Mouse (Mus musculus): ENCODE data around the gene Crispld2.
A peak's percentile ranks its signal among the peaks of the same experiment; 100 is the strongest.

Gene Crispld2

DNA sequence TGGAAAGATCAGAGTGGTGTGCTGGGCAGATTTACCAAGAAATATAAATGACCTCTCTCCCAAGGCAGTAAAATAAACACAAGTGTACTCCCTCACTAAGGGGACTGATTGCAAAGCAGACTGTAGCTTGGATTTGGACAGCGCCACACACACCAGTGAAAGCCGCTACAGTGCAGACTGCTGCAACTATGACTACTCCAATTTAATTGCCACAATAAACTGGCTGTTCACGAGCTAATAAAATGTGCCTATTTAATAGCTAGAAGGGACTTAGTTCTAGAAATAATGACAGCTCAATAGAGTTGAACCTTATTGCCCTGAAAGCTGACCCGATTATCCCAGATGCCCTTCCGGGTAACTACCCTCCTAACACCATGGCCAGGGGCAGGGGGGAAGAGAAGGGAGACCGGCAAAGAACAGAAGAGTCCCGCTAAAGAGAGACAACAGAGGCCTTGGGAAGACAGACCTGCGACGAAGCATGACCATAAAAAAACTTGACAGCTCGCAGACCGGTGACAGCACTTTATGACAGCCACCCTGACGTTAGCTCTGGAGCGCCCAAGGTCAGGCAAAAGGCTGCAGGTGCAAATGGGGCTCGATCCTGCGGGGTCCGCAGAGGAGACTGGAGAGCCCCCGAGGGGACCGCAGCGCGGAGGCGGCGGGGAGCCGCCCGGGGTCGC lies 108.3 kb downstream of the Crispld2 start:
- H3K36me3 ChIP-seq (ENCODE audit: insufficient read depth, low read length), result 0 out of 2 replicates have a peak, but pooled peaks cover 4% of the 10 kb centered on the region
- peak overlapping the region; percentile 93 for H3K4me3 ChIP-seq (replicated peaks; ENCODE audit: low read length)
- TF ChIP-seq CTCF (conservative IDR thresholded peaks at IDR 0.05; ENCODE audit: low read length) (no peak), POU5F1 (IDR thresholded peaks at IDR 0.05; ENCODE audit: borderline replicate concordance, low read length) (no peak), NANOG (IDR thresholded peaks at IDR 0.05; ENCODE audit: borderline replicate concordance, low read length) (no peak)
- H3K9me3 ChIP-seq (ENCODE audit: low read length), result no peaks in the 10 kb centered on the region
- peaks cover 5% of the 10 kb centered on the region; the same call in 1 of the 2 replicates for H3K27me3 ChIP-seq (ENCODE audit: insufficient read depth, low read length)
- H3K4me1 ChIP-seq (replicated peaks; ENCODE audit: low read depth, low read length), result peaks cover 45% of the 10 kb centered on the region

- Histone ChIP-seq H3K27me3 (ENCODE audit: insufficient read depth, low read length) (peaks cover 5% of the 10 kb centered on the region; the same call in 1 of the 2 replicates), H3K4me1 (replicated peaks; ENCODE audit: low read depth, low read length) (peaks cover 53% of the 10 kb centered on the region)
These were observed 109.1 kb downstream of the Crispld2 start, which contains the start of gene Zdhhc7 for GRCm38 (mm10) chr8:120101068-120101972. Gene Zdhhc7, minus strand, starts transcription at chr8:120101482.

More at GRCm38 (mm10) chr8:120101068-120101972, 109.1 kb downstream of the Crispld2 start, which contains the start of gene Zdhhc7:
- Histone ChIP-seq H3K36me3 (ENCODE audit: insufficient read depth, low read length) (0 out of 2 replicates have a peak, but pooled peaks cover 4% of the 10 kb centered on the region), H3K4me3 (replicated peaks; ENCODE audit: low read length) (peak within 1 kb of the TSS; percentile 93), H3K9me3 (ENCODE audit: low read length) (no peaks in the 10 kb centered on the region)
- no peak for TF ChIP-seq NANOG (IDR thresholded peaks at IDR 0.05; ENCODE audit: borderline replicate concordance, low read length)
- TF ChIP-seq POU5F1 (IDR thresholded peaks at IDR 0.05; ENCODE audit: borderline replicate concordance, low read length), result no peak
- TF ChIP-seq CTCF (conservative IDR thresholded peaks at IDR 0.05; ENCODE audit: low read length), result no peak
